Mouse (Mus musculus) duodenum, adult 2 months (tissue): ENCODE data around the gene Evi2b. TPM values are rescaled to one million over a fixed set of nuclear protein-coding genes. Genes with fewer than 3 reads are reported as not detected.

Experiments used
- polyA plus RNA-seq: library from polyadenylated mRNA; depleted of rRNA; stranded (reverse); fragments of >200 nt; gene quantifications from 2 replicates; pipeline ENCODE4 v1.2.3, GENCODE M21; 2012; ENCODE audit warnings: low replicate concordance; rRNA removed

Evi2b gene
- 3.2 and 6.0 TPM in 2 replicates for polyA plus RNA-seq

GRCm38 (mm10) chr11:79523560-79524309 lies at the start of gene Evi2b:
Gene Evi2b, minus strand, starts transcription at chr11:79523762.

GRCm38 (mm10) chr11:79530333-79530761 lies 6.8 kb upstream of the Evi2b start, which contains the start of the genes Evi2 and Evi2a:
Gene Evi2, minus strand, starts transcription at chr11:79530589.
Gene Evi2a, minus strand, starts transcription at chr11:79530609.

GRCm38 (mm10) chr11:79503845-79504244 lies 19.7 kb downstream of the Evi2b start, which contains the start of gene Omg:
Gene Omg, minus strand, starts transcription at chr11:79504084.

Other genes with a start within 250 kb of the Evi2b start
- gene Gm9964, start 226.9 kb downstream of the Evi2b start, polyA plus RNA-seq: not detected in 2 replicates
- gene Nf1, start 184.1 kb downstream of the Evi2b start, polyA plus RNA-seq: 6.0 and 9.6 TPM in 2 replicates
- gene Omg, start 19.7 kb downstream of the Evi2b start, polyA plus RNA-seq: not detected in 2 replicates
- 0.02 and 0.08 TPM in 2 replicates for gene Evi2, start 6.8 kb upstream of the Evi2b start, polyA plus RNA-seq
- gene Evi2a, start 6.8 kb upstream of the Evi2b start, polyA plus RNA-seq: 1.3 and 1.4 TPM in 2 replicates
- gene Rab11fip4, start 67.5 kb upstream of the Evi2b start, polyA plus RNA-seq: 11.8 and 12.2 TPM in 2 replicates